Mouse (Mus musculus) right cerebral cortex, adult 2 months (tissue): Measurements from ENCODE around the gene Nop2.
A peak's percentile ranks its signal among the peaks of the same experiment; 100 is the strongest.

ENCODE experiments used
- DNase-seq, 2 experiments: peaks; one replicate each; pipeline ENCODE4 v3.0.0; 2021 to 2022; ENCODE audit warnings: low spot score in 2 of 2

Nop2 gene

GRCm38 (mm10) chr6:125131302-125132156, at the start of gene Nop2:
TSS of gene Nop2 (plus strand) at chr6:125131909.
- peak; percentile 81 to 84 for DNase-seq

- DNase-seq, result no peak
Observed at GRCm38 (mm10) chr6:125082801-125083386, 48.8 kb upstream of the Nop2 start.

- peak; percentile 68 to 81 for DNase-seq
Observed at GRCm38 (mm10) chr6:125084424-125084823, 47.3 kb upstream of the Nop2 start.

- DNase-seq, result no peak
Observed at GRCm38 (mm10) chr6:125087937-125088336, 43.8 kb upstream of the Nop2 start.

DNA sequence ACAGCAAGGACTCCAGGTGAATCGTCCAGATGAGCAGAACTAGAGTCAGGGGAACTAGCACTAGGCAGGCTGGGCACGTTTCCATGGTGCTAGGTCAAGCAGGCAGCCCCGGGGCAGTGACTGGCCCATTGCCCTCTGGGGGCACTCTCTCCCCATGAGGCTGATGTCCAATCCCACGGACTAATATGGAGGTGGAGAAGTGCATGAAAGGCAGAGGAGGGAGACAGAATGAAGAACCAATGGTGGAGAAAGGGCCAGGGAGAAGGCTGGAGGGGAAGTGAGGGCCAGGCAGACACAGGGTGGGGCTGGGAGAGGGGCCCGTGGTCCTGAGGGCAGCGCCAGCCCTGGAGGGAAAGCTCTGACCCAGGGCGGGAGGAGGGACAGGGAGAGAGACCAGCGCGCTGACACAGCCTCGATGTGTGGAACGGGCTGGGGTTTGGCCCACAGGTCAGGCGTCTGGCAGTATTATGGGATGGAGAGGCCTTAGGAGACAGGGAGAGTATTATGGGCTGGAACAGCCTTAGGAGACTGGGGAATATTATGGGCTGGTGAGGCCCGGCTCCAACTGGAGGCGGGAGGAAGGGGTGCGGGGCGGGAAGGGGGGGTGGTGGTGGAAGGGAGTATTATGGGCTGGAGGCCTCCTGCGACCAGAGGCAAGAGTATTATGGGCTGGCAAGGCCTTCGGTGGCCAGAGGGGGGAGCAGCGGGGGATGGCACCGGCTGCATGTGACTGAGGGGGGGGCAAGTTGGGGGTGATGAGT, 43.0 kb upstream of the Nop2 start:
- peak in 1 of 2 experiments; percentile 73 for DNase-seq

- DNase-seq, result peak; percentile 87 to 88
Observed at GRCm38 (mm10) chr6:125089521-125090321, 42.0 kb upstream of the Nop2 start.

DNA sequence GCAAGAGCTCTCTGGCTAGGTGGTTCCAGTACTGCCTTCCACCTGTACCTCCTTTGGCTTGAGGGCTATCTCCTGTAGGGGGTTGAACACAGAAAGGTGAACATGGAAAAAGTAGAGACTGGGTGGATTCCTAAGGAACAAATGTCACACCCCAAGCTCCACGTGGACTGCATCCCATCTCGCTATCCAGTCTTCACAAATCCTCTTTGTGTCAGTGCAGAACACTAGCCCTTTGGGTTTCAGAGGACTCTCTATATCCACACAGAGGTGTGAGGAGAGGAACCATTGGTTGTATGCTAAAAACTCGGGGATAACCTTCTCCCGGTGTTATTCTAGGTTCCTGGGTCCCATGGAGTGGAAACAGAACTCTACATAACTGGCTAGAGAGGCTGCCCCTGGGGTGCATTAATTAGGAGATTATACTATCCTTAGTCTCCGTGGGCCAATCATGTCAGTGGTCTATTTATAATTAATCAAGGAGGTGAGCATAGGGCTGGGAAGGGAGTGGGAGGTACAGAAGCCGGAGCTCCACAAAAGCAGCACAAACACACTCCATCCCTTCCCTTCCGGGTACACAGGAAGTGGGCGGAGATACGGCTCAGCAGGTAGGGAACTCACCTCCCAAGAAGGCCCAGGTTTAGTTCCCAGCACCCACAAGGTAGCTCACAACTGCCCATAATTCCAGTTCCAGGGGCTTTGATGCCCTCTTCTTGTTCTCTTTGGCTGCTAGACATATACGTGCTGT, 41.2 kb upstream of the Nop2 start:
- DNase-seq, result no peak

GRCm38 (mm10) chr6:125092372-125092771, 39.3 kb upstream of the Nop2 start:
- DNase-seq, result no peak

DNA sequence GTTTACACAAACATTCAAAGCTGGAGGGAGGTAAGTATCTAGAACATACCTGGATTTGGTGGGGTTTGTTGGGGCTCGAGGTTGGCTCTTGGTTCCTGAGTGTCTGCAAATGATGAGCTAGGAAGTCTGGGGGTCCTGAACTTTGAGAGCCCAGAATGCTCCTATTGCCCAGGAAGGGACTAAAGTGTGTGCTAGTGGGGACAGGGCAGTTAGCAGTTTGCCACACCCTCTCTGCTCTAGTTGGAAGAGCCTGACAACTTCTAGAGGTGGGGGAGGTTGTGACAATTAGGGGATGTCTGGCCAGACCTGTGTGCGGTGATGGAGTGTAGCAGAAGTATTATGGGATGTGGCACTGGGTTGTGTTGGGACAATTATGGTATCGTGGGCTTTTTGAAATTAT, 36.9 kb upstream of the Nop2 start:
- no peak for DNase-seq

DNA sequence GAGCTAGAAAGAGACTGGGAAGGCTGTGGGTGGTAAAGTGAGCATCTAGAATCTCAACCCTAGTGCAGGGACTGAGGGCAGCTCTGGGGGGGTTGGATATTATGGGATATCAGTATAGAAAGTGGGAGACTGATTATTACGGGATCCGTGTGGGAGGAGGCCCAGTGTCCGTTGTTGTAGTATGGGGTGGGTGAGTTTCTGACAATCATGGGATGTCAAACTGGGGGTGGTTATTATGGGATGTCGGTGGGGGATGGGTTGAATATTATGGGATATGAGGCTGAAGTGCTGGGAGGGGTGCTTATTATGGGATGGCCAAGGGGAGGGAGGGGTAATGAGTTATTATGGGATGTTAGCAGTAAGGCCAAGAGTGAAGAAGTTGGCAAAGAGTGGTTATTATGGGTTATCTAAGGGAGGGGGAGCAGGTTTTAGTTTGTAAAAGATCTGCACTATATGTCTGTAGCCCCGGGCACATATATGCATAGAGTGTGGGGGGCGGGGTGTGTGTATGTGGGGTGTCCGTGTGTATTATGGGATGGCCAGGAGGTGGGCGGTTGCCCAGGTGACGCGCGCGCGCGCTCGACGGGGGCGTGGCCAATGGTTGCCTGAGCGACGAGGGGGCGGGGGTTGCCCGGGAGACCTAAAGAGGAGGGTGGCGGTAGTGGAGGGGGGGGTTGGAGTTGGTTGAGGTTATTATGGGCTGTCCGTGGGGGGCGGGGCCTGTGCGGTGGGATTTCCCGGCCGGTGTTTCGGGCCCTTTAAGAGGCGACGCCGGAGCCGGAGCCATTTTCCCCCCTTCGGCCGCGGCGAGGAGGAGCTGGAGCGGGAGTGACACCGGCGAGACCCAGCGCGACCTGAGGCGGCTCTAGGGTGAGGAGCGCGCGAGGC, 36.1 kb upstream of the Nop2 start, which contains the start of gene Chd4:
Gene Chd4 (plus strand): TSS at position 591 of the 888 bp plus-strand sequence.
- peak; percentile 93 to 96 for DNase-seq

DNA sequence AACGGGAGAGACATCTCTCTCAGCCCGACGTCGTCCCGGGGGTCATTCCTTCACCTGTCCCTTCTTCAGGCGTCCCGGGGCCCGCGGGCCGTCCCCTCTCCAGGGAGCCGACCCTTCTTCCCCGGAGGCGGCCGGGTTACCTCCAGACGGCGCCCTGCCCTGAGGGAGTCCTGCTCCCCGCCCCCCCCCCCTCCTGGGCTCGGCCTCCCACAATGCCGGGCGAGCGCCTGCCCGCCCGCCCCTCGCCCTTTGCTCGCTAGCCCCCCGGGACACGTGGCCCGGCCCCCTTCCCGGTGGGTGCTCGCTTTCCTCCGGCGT, 35.5 kb upstream of the Nop2 start:
- DNase-seq, result no peak

- DNase-seq, result peak in 1 of 2 experiments; percentile 53
Observed at GRCm38 (mm10) chr6:125096597-125097345, 34.9 kb upstream of the Nop2 start.

DNA sequence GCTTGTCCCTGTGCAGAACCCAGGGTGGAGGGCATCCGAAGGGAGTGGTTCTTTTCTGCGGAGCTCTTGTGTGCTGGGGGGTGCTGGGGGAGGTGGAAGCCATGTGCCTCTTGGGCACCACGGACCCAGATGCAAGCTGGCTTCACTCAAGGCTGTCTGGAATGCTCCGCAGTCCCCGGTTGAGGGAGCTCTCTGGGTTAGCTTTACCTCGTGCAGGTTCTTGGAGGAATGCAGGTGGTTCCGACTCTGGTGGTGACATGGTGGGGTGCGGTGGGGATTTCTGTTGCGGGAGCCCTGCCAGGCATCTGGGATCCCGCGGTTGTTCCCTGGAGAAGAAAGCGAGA, 34.4 kb upstream of the Nop2 start:
- DNase-seq, result peak in 1 of 2 experiments; percentile 38

DNA sequence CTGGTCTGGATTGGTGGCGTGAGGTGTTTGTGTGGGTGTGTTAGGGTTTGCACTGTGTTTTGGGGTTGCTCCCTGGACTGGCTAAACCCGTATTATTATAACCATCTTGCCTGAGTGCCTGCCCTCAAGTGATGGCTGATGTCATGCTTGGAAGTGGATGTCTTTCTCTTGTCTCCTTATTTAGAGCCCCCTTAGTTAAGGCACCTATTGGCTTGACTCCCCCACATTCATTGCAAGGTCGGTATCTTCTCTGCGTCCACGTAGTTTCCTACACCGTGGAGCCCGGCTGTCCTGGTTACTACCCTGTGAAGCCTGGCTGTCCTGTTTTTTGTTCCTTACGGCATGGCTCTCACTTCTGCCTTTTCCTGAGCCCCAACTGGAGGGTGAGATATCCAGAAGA, 33.8 kb upstream of the Nop2 start:
- DNase-seq, result no peak

GRCm38 (mm10) chr6:125098513-125098912, 33.2 kb upstream of the Nop2 start:
- no peak for DNase-seq

- peak in 1 of 2 experiments; percentile 33 for DNase-seq
Observed at GRCm38 (mm10) chr6:125099421-125099971, 32.2 kb upstream of the Nop2 start.

DNA sequence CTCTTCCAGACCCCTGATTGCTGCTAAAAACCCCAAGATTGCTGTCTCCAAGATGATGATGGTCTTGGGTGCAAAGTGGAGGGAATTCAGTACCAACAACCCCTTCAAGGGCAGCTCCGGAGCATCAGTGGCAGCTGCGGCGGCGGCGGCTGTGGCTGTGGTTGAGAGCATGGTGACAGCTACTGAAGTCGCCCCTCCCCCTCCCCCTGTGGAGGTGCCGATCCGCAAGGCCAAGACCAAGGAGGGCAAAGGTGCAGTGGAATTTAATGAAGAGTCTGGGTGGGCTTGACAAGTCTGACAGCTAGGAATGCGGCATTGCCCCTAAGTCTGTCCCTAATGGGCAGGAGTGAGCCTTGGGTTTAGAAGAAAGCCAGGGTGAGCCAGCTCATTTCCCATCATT, 30.3 kb upstream of the Nop2 start:
- no peak for DNase-seq

GRCm38 (mm10) chr6:125104223-125104622, 27.5 kb upstream of the Nop2 start:
- no peak for DNase-seq

GRCm38 (mm10) chr6:125107705-125108104, 24.0 kb upstream of the Nop2 start:
- no peak for DNase-seq
